Mouse (Mus musculus): ENCODE data around the gene Gm7694. TPM values are rescaled to one million over a fixed set of nuclear protein-coding genes. Genes with fewer than 3 reads are reported as not detected.

Gene Gm7694
- polyA plus RNA-seq, 1 experiment: 4.3 TPM

GRCm38 (mm10) chr1:170323001-170323400, 16.9 kb upstream of the Gm7694 start:
- Histone ChIP-seq H3K4me1 (no peaks in the 10 kb centered on the region), H3K27me3 (replicated peaks) (no peaks in the 10 kb centered on the region), H3K36me3 (replicated peaks; ENCODE audit: low read length) (peaks cover 85% of the 10 kb centered on the region), H3K9me3 (no peaks in the 10 kb centered on the region), H3K4me3 (replicated peaks) (no peak overlapping the region)
- TF ChIP-seq GATA1 (IDR thresholded peaks at IDR 0.05; ENCODE audit: borderline replicate concordance, low read length) (no peak), FLI1 (IDR thresholded peaks at IDR 0.05; ENCODE audit: low read length) (no peak)

- H3K9me3 ChIP-seq: no peaks in the 10 kb centered on the region
- H3K36me3 ChIP-seq (replicated peaks; ENCODE audit: low read length): peaks cover 85% of the 10 kb centered on the region
- no peak overlapping the region for H3K4me3 ChIP-seq (replicated peaks)
- H3K27me3 ChIP-seq (replicated peaks): no peaks in the 10 kb centered on the region
- TF ChIP-seq GATA1 (IDR thresholded peaks at IDR 0.05; ENCODE audit: borderline replicate concordance, low read length) (no peak), FLI1 (IDR thresholded peaks at IDR 0.05; ENCODE audit: low read length) (no peak)
- no peaks in the 10 kb centered on the region for H3K4me1 ChIP-seq
Observed at GRCm38 (mm10) chr1:170322046-170322445, 15.9 kb upstream of the Gm7694 start.

GRCm38 (mm10) chr1:170311431-170311830, 5.3 kb upstream of the Gm7694 start:
- Histone ChIP-seq H3K27me3 (replicated peaks) (peaks cover 2% of the 10 kb centered on the region), H3K4me3 (replicated peaks) (no peak overlapping the region), H3K9me3 (no peaks in the 10 kb centered on the region), H3K4me1 (peaks cover 9% of the 10 kb centered on the region; the same call in 1 of the 2 replicates), H3K36me3 (replicated peaks; ENCODE audit: low read length) (peaks cover 27% of the 10 kb centered on the region)
- TF ChIP-seq FLI1 (IDR thresholded peaks at IDR 0.05; ENCODE audit: low read length) (no peak), GATA1 (IDR thresholded peaks at IDR 0.05; ENCODE audit: borderline replicate concordance, low read length) (no peak)

GRCm38 (mm10) chr1:170308503-170308902, 2.4 kb upstream of the Gm7694 start, which contains the start of gene Spata46:
TSS of gene Spata46 (plus strand) at chr1:170308803.
- no peak for TF ChIP-seq GATA1 (IDR thresholded peaks at IDR 0.05; ENCODE audit: borderline replicate concordance, low read length)
- no peak for TF ChIP-seq FLI1 (IDR thresholded peaks at IDR 0.05; ENCODE audit: low read length)
- H3K36me3 ChIP-seq (replicated peaks; ENCODE audit: low read length): peaks cover 44% of the 10 kb centered on the region
- no peak within 1 kb of the TSS for H3K4me3 ChIP-seq (replicated peaks)
- peaks cover 2% of the 10 kb centered on the region for H3K27me3 ChIP-seq (replicated peaks)
- 0 out of 2 replicates have a peak, but pooled peaks cover 5% of the 10 kb centered on the region for H3K4me1 ChIP-seq
- H3K9me3 ChIP-seq: peaks cover 3% of the 10 kb centered on the region; the same call in 1 of the 2 replicates

- TF ChIP-seq FLI1 (IDR thresholded peaks at IDR 0.05; ENCODE audit: low read length) (no peak), GATA1 (IDR thresholded peaks at IDR 0.05; ENCODE audit: borderline replicate concordance, low read length) (no peak)
- Histone ChIP-seq H3K36me3 (replicated peaks; ENCODE audit: low read length) (peaks cover 65% of the 10 kb centered on the region), H3K27me3 (replicated peaks) (peaks cover 4% of the 10 kb centered on the region), H3K4me1 (peaks cover 15% of the 10 kb centered on the region), H3K4me3 (replicated peaks) (no peak overlapping the region), H3K9me3 (peaks cover 3% of the 10 kb centered on the region; the same call in 1 of the 2 replicates)
Observed at GRCm38 (mm10) chr1:170305002-170305401, 1.1 kb downstream of the Gm7694 start.

GRCm38 (mm10) chr1:170303103-170303502, 3.0 kb downstream of the Gm7694 start:
- Histone ChIP-seq H3K4me1 (peaks cover 19% of the 10 kb centered on the region), H3K9me3 (peaks cover 3% of the 10 kb centered on the region; the same call in 1 of the 2 replicates), H3K27me3 (replicated peaks) (peaks cover 2% of the 10 kb centered on the region), H3K4me3 (replicated peaks) (no peak overlapping the region), H3K36me3 (replicated peaks; ENCODE audit: low read length) (peaks cover 77% of the 10 kb centered on the region)
- TF ChIP-seq FLI1 (IDR thresholded peaks at IDR 0.05; ENCODE audit: low read length) (no peak), GATA1 (IDR thresholded peaks at IDR 0.05; ENCODE audit: borderline replicate concordance, low read length) (no peak)

GRCm38 (mm10) chr1:170302456-170302855, 3.7 kb downstream of the Gm7694 start:
- TF ChIP-seq GATA1 (IDR thresholded peaks at IDR 0.05; ENCODE audit: borderline replicate concordance, low read length) (no peak), FLI1 (IDR thresholded peaks at IDR 0.05; ENCODE audit: low read length) (no peak)
- peaks cover 2% of the 10 kb centered on the region for H3K27me3 ChIP-seq (replicated peaks)
- no peak overlapping the region for H3K4me3 ChIP-seq (replicated peaks)
- H3K36me3 ChIP-seq (replicated peaks; ENCODE audit: low read length): peaks cover 77% of the 10 kb centered on the region
- peaks cover 3% of the 10 kb centered on the region; the same call in 1 of the 2 replicates for H3K9me3 ChIP-seq
- peaks cover 19% of the 10 kb centered on the region for H3K4me1 ChIP-seq

- Histone ChIP-seq H3K4me1 (peaks cover 19% of the 10 kb centered on the region), H3K9me3 (peaks cover 3% of the 10 kb centered on the region; the same call in 1 of the 2 replicates), H3K36me3 (replicated peaks; ENCODE audit: low read length) (peaks cover 76% of the 10 kb centered on the region), H3K4me3 (replicated peaks) (no peak overlapping the region), H3K27me3 (replicated peaks) (peaks cover 2% of the 10 kb centered on the region)
- TF ChIP-seq GATA1 (IDR thresholded peaks at IDR 0.05; ENCODE audit: borderline replicate concordance, low read length) (no peak), FLI1 (IDR thresholded peaks at IDR 0.05; ENCODE audit: low read length) (no peak)
Observed at GRCm38 (mm10) chr1:170301686-170302085, 4.4 kb downstream of the Gm7694 start.

- H3K27me3 ChIP-seq (replicated peaks): peaks cover 2% of the 10 kb centered on the region
- no peak for TF ChIP-seq FLI1 (IDR thresholded peaks at IDR 0.05; ENCODE audit: low read length)
- TF ChIP-seq GATA1 (IDR thresholded peaks at IDR 0.05; ENCODE audit: borderline replicate concordance, low read length): no peak
- H3K4me3 ChIP-seq (replicated peaks): no peak overlapping the region
- H3K4me1 ChIP-seq: peaks cover 23% of the 10 kb centered on the region
- peaks cover 56% of the 10 kb centered on the region for H3K36me3 ChIP-seq (replicated peaks; ENCODE audit: low read length)
- H3K9me3 ChIP-seq: no peaks in the 10 kb centered on the region
Observed at GRCm38 (mm10) chr1:170299496-170299895, 6.6 kb downstream of the Gm7694 start.

- TF ChIP-seq GATA1 (IDR thresholded peaks at IDR 0.05; ENCODE audit: borderline replicate concordance, low read length): no peak
- no peak for TF ChIP-seq FLI1 (IDR thresholded peaks at IDR 0.05; ENCODE audit: low read length)
- H3K27me3 ChIP-seq (replicated peaks): peaks cover under 1% of the 10 kb centered on the region
- peaks cover 1% of the 10 kb centered on the region for H3K9me3 ChIP-seq
- no peak overlapping the region for H3K4me3 ChIP-seq (replicated peaks)
- H3K4me1 ChIP-seq: peaks cover 14% of the 10 kb centered on the region
- peaks cover 15% of the 10 kb centered on the region for H3K36me3 ChIP-seq (replicated peaks; ENCODE audit: low read length)
Observed at GRCm38 (mm10) chr1:170294786-170295570, 11.2 kb downstream of the Gm7694 start.
